Mouse (Mus musculus) stomach, embryonic 14.5 days (tissue): ENCODE results near the gene Adra1d. TPM values are rescaled to one million over a fixed set of nuclear protein-coding genes. Genes with fewer than 3 reads are reported as not detected.

ENCODE experiments used
- ATAC-seq: fragments of 200-750 bp; cut with Nextera tagmentation; 2 replicates; pipeline ENCODE4 v1.8.0; 2017; ENCODE audit warnings: low read depth, moderate TSS enrichment; ENCODE audit not compliant: insufficient number of reproducible peaks, insufficient read depth, low FRiP score
- H3K27ac ChIP-seq: fragments of 300-500 bp; sonication (generic); 2 replicates; pipeline ENCODE4 v1.5.1; 2014; ENCODE audit warnings: mild to moderate bottlenecking, low read length, moderate library complexity, mixed read lengths
- H3K27me3 ChIP-seq: fragments of 300-500 bp; sonication (generic); 2 replicates; pipeline ENCODE4 v1.6.1; 2014; ENCODE audit warnings: low read length, control low read depth, mixed read lengths; ENCODE audit not compliant: control insufficient read depth, insufficient read depth
- H3K36me3 ChIP-seq: fragments of 300-500 bp; sonication (generic); 2 replicates; pipeline ENCODE4 v1.6.1; 2014; ENCODE audit warnings: mild to moderate bottlenecking, control low read depth, low read length, moderate library complexity, mixed read lengths; ENCODE audit not compliant: control insufficient read depth, insufficient read depth
- H3K4me1 ChIP-seq: fragments of 300-500 bp; sonication (generic); 2 replicates; pipeline ENCODE4 v1.6.1; 2014; ENCODE audit warnings: low read length, control low read depth, mixed read lengths; ENCODE audit not compliant: control insufficient read depth, insufficient read depth
- H3K4me2 ChIP-seq: fragments of 300-500 bp; sonication (generic); replicated peaks from 2 replicates; pipeline ENCODE4 v1.6.1; 2014; ENCODE audit warnings: low read depth, low read length, control low read depth
- H3K4me3 ChIP-seq: fragments of 300-500 bp; sonication (generic); 2 replicates; pipeline ENCODE4 v1.5.1; 2014; ENCODE audit warnings: low read depth, low read length, control low read depth
- H3K9ac ChIP-seq: fragments of 300-500 bp; sonication (generic); replicated peaks from 2 replicates; pipeline ENCODE4 v1.6.1; 2014; ENCODE audit warnings: low read depth, mild to moderate bottlenecking, control low read depth, low read length, moderate library complexity, mixed read lengths
- H3K9me3 ChIP-seq: fragments of 300-500 bp; sonication (generic); 2 replicates; pipeline ENCODE4 v1.6.1; 2016; ENCODE audit warnings: low read depth, low read length, control low read depth; ENCODE audit not compliant: control insufficient read depth
- WGBS: fragments of 180-500 bp; shearing (Covaris S2); extraction: QIAGEN DNeasy Blood & Tissue Kit; methylation state at CpG from one replicate; pipeline ENCODE4 v1.1.7; 2014; 5-methylcytosine and 5-hydroxymethylcytosine counted together
- polyA plus RNA-seq: library from polyadenylated mRNA; unstranded; fragments of >200 nt; fragmentation: Nextera tagmentation; extraction: Ambion mirVana; gene quantifications from 2 replicates; pipeline ENCODE4 v1.2.1, GENCODE M21; 2014

Gene Adra1d
- polyA plus RNA-seq, 1 experiment from 2014 or later: 0.22 TPM

GRCm38 (mm10) chr2:131557896-131558295 lies 4.2 kb downstream of the Adra1d start:
- no peak overlapping the region for H3K4me3 ChIP-seq
- H3K36me3 ChIP-seq: no peaks in the 10 kb centered on the region
- no peak for ATAC-seq
- H3K4me2 ChIP-seq: no peak overlapping the region
- no peak overlapping the region for H3K27ac ChIP-seq
- WGBS: 90% methylated on average over 2 of the region's 2 CpGs
- peaks cover 32% of the 10 kb centered on the region for H3K27me3 ChIP-seq
- no peaks in the 10 kb centered on the region for H3K9me3 ChIP-seq
- H3K9ac ChIP-seq: no peak overlapping the region
- H3K4me1 ChIP-seq: no peaks in the 10 kb centered on the region

- Histone ChIP-seq H3K27ac (no peak overlapping the region), H3K27me3 (peaks cover 8% of the 10 kb centered on the region), H3K4me1 (no peaks in the 10 kb centered on the region), H3K9me3 (no peaks in the 10 kb centered on the region), H3K36me3 (no peaks in the 10 kb centered on the region), H3K4me2 (no peak overlapping the region), H3K4me3 (no peak overlapping the region), H3K9ac (no peak overlapping the region)
- WGBS: 23% methylated on average over 9 of the region's 9 CpGs
- ATAC-seq: no peak
These were observed 9.2 kb downstream of the Adra1d start for GRCm38 (mm10) chr2:131552736-131553400.

GRCm38 (mm10) chr2:131551701-131552620 lies 10.1 kb downstream of the Adra1d start:
- Histone ChIP-seq H3K36me3 (no peaks in the 10 kb centered on the region), H3K27me3 (peaks cover 15% of the 10 kb centered on the region), H3K9me3 (no peaks in the 10 kb centered on the region), H3K27ac (no peak overlapping the region), H3K4me1 (no peaks in the 10 kb centered on the region), H3K4me2 (no peak overlapping the region), H3K4me3 (no peak overlapping the region), H3K9ac (no peak overlapping the region)
- WGBS: 58% methylated on average over 7 of the region's 7 CpGs
- no peak for ATAC-seq

GRCm38 (mm10) chr2:131550906-131551305 lies 11.2 kb downstream of the Adra1d start:
- Histone ChIP-seq H3K9ac (no peak overlapping the region), H3K4me2 (no peak overlapping the region), H3K4me1 (peaks cover 4% of the 10 kb centered on the region; the same call in 1 of the 2 replicates), H3K27ac (no peak overlapping the region), H3K36me3 (no peaks in the 10 kb centered on the region), H3K27me3 (peaks cover 22% of the 10 kb centered on the region), H3K9me3 (no peaks in the 10 kb centered on the region), H3K4me3 (no peak overlapping the region)
- no peak for ATAC-seq
- 45% methylated on average over 2 of the region's 2 CpGs for WGBS

GRCm38 (mm10) chr2:131550474-131550873 lies 11.6 kb downstream of the Adra1d start:
- WGBS: 64% methylated on average over 2 of the region's 2 CpGs
- H3K9ac ChIP-seq: no peak overlapping the region
- ATAC-seq: no peak
- peaks cover 24% of the 10 kb centered on the region for H3K27me3 ChIP-seq
- no peaks in the 10 kb centered on the region for H3K9me3 ChIP-seq
- no peak overlapping the region for H3K27ac ChIP-seq
- no peak overlapping the region for H3K4me2 ChIP-seq
- no peaks in the 10 kb centered on the region for H3K36me3 ChIP-seq
- peaks cover 4% of the 10 kb centered on the region; the same call in 1 of the 2 replicates for H3K4me1 ChIP-seq
- H3K4me3 ChIP-seq: no peak overlapping the region

GRCm38 (mm10) chr2:131549090-131549489 lies 13.0 kb downstream of the Adra1d start:
- H3K27ac ChIP-seq: no peak overlapping the region
- H3K9me3 ChIP-seq: no peaks in the 10 kb centered on the region
- H3K36me3 ChIP-seq: no peaks in the 10 kb centered on the region
- H3K4me1 ChIP-seq: peaks cover 4% of the 10 kb centered on the region; the same call in 1 of the 2 replicates
- 89% methylated on average over 5 of the region's 5 CpGs for WGBS
- no peak for ATAC-seq
- no peak overlapping the region for H3K4me2 ChIP-seq
- peaks cover 24% of the 10 kb centered on the region for H3K27me3 ChIP-seq
- no peak overlapping the region for H3K4me3 ChIP-seq
- no peak overlapping the region for H3K9ac ChIP-seq

GRCm38 (mm10) chr2:131548330-131548729 lies 13.8 kb downstream of the Adra1d start:
- Histone ChIP-seq H3K4me2 (no peak overlapping the region), H3K4me1 (peaks cover 4% of the 10 kb centered on the region; the same call in 1 of the 2 replicates), H3K27me3 (peaks cover 24% of the 10 kb centered on the region), H3K27ac (no peak overlapping the region), H3K9ac (no peak overlapping the region), H3K9me3 (no peaks in the 10 kb centered on the region), H3K36me3 (no peaks in the 10 kb centered on the region), H3K4me3 (no peak overlapping the region)
- whole genome bisulfite sequencing: 76% methylated on average over 2 of the region's 2 CpGs
- no peak for ATAC-seq

GRCm38 (mm10) chr2:131546745-131547408 lies 15.2 kb downstream of the Adra1d start:
- 13% methylated on average over 19 of the region's 19 CpGs for WGBS

More at GRCm38 (mm10) chr2:131546745-131547408, 15.2 kb downstream of the Adra1d start:
- Histone ChIP-seq H3K27ac (no peak overlapping the region), H3K9ac (no peak overlapping the region), H3K36me3 (no peaks in the 10 kb centered on the region), H3K4me3 (peak overlapping the region; percentile 41), H3K4me1 (peaks cover 4% of the 10 kb centered on the region; the same call in 1 of the 2 replicates), H3K9me3 (no peaks in the 10 kb centered on the region), H3K4me2 (peak overlapping the region; percentile 74), H3K27me3 (peaks cover 24% of the 10 kb centered on the region)
- peak; percentile 47; the same call in 1 of the 2 replicates for ATAC-seq
